Mouse (Mus musculus): ENCODE data around the gene Man1a.

The Man1a gene

GRCm38 (mm10) chr10:54013143-54013791 lies 63.1 kb downstream of the Man1a start:
- DNase-seq, result peak in 1 of 2 experiments; percentile 5

- DNase-seq, result no peak
These were observed 67.3 kb downstream of the Man1a start for GRCm38 (mm10) chr10:54009154-54009553.

GRCm38 (mm10) chr10:54006868-54007267 lies 69.5 kb downstream of the Man1a start:
- DNase-seq, result no peak

- no peak for DNase-seq
These were observed 70.6 kb downstream of the Man1a start for GRCm38 (mm10) chr10:54005847-54006246.

- no peak for DNase-seq
These were observed 73.5 kb downstream of the Man1a start for GRCm38 (mm10) chr10:54002936-54003335.

- no peak for DNase-seq
These were observed 79.1 kb downstream of the Man1a start for GRCm38 (mm10) chr10:53997301-53997700.

GRCm38 (mm10) chr10:53996216-53996615 lies 80.2 kb downstream of the Man1a start:
- no peak for DNase-seq

GRCm38 (mm10) chr10:53994591-53994990 lies 81.8 kb downstream of the Man1a start:
- DNase-seq, result no peak

- no peak for DNase-seq
These were observed 86.0 kb downstream of the Man1a start for GRCm38 (mm10) chr10:53990434-53990833.

GRCm38 (mm10) chr10:53984894-53985293 lies 91.5 kb downstream of the Man1a start:
- DNase-seq, result no peak

GRCm38 (mm10) chr10:53984086-53984485 lies 92.3 kb downstream of the Man1a start:
- DNase-seq, result no peak

- DNase-seq, result no peak
These were observed 97.8 kb downstream of the Man1a start for GRCm38 (mm10) chr10:53978647-53979046.

GRCm38 (mm10) chr10:53974180-53974579 lies 102.2 kb downstream of the Man1a start:
- DNase-seq, result peak in 1 of 2 experiments; percentile 5

- no peak for DNase-seq
These were observed 116.7 kb downstream of the Man1a start for GRCm38 (mm10) chr10:53959759-53960158.

GRCm38 (mm10) chr10:53941597-53941996 lies 134.8 kb downstream of the Man1a start:
- no peak for DNase-seq

- no peak for DNase-seq
These were observed 138.2 kb downstream of the Man1a start for GRCm38 (mm10) chr10:53938199-53938598.

GRCm38 (mm10) chr10:53936078-53936477 lies 140.3 kb downstream of the Man1a start:
- DNase-seq, result no peak

GRCm38 (mm10) chr10:53929722-53930500 lies 146.5 kb downstream of the Man1a start:
- no peak for DNase-seq

- DNase-seq, result no peak
These were observed 148.5 kb downstream of the Man1a start for GRCm38 (mm10) chr10:53927904-53928303.

GRCm38 (mm10) chr10:53925456-53925855 lies 151.0 kb downstream of the Man1a start:
- DNase-seq, result no peak

- DNase-seq, result no peak
These were observed 154.2 kb downstream of the Man1a start for GRCm38 (mm10) chr10:53922236-53922635.

GRCm38 (mm10) chr10:53917517-53917916 lies 158.9 kb downstream of the Man1a start:
- DNase-seq, result no peak

- no peak for DNase-seq
These were observed 160.7 kb downstream of the Man1a start for GRCm38 (mm10) chr10:53915719-53916118.

GRCm38 (mm10) chr10:53914974-53915609 lies 161.3 kb downstream of the Man1a start:
- DNase-seq, result no peak
